Mouse (Mus musculus): ENCODE results near the gene Enox1. TPM values are rescaled to one million over a fixed set of nuclear protein-coding genes. Genes with fewer than 3 reads are reported as not detected.

The Enox1 gene
- polyA plus RNA-seq, 1 experiment: not detected

DNA sequence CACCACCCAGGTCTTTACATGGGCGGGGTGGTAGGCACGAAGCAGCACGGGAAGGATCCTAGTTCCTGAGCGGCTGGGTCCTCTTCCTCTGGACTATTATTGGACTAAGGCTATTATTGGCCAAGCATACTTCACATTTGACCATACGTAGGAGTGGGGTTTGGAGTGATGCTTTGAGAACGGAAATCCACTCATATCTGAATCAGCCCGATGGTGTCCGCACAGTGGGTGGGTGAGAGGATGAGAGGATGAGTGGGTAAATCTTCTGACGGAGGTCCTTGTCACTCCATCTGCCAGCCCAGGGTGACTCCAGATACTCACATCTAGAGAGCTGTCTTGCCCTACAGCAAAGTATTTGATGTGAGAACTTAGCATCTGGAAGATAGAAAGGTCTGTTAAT lies 253.8 kb downstream of the Enox1 start:
- no peak overlapping the region for H3K4me3 ChIP-seq (ENCODE audit: insufficient read depth, low read length)
- TF ChIP-seq CTCF (IDR thresholded peaks at IDR 0.05; ENCODE audit: low read depth, low read length): no peak
- no peak for TF ChIP-seq POLR2A (IDR thresholded peaks at IDR 0.05; ENCODE audit: borderline replicate concordance, low read depth, low read length)
- H3K27ac ChIP-seq (ENCODE audit: insufficient read depth, low read depth, low read length): no peak overlapping the region
- H3K4me1 ChIP-seq (ENCODE audit: control insufficient read depth, insufficient read depth, low read length): no peaks in the 10 kb centered on the region

DNA sequence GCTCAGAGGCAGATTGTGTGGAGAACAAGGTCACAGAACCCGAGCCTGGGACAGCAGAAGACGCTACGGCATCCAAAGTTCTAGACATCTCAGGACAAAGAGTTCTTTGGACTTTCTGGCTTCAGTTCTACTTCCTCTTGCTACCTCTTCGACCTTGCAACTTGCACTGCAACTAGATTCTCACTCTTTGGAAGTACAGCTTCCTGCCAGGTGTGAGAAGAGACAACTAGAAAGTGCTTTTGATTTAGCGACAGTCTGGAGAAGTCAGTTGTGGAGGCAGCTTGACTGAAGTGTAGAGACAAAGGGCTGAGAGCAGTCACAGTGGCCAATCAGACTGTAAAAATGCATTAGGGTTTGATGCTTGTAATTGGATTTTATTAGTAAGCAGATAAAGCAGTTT lies 256.5 kb downstream of the Enox1 start:
- Histone ChIP-seq H3K4me3 (ENCODE audit: insufficient read depth, low read length) (no peak overlapping the region), H3K27ac (ENCODE audit: insufficient read depth, low read depth, low read length) (no peak overlapping the region)

DNA sequence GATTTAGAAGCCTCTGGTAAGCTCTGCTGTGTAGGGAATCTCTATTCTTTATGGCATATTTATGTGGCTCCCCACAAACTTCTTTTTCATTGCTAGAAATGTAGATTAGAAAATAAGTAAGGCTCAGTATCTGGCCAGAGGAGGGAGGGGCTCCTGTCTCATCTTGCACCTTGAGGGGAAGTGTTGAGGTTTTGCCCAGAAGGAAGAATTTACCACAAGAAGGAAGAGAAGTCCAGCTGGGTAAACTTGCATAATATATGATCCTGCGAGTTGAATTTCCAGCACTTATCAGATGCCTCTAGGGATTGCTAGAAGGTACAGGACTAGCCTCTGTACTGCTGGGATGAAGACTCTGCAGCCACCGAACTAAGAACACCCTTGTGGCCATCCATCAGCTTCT lies 259.8 kb downstream of the Enox1 start:
- TF ChIP-seq POLR2A (IDR thresholded peaks at IDR 0.05; ENCODE audit: borderline replicate concordance, low read depth, low read length) (no peak), CTCF (IDR thresholded peaks at IDR 0.05; ENCODE audit: low read depth, low read length) (no peak)
- no peak overlapping the region for H3K27ac ChIP-seq (ENCODE audit: insufficient read depth, low read depth, low read length)

More for the DNA sequence above, 256.5 kb downstream of the Enox1 start:
- 0 out of 2 replicates have a peak, but pooled peaks cover 5% of the 10 kb centered on the region for H3K4me1 ChIP-seq (ENCODE audit: control insufficient read depth, insufficient read depth, low read length)
- TF ChIP-seq CTCF (IDR thresholded peaks at IDR 0.05; ENCODE audit: low read depth, low read length) (no peak), POLR2A (IDR thresholded peaks at IDR 0.05; ENCODE audit: borderline replicate concordance, low read depth, low read length) (no peak)

GRCm38 (mm10) chr14:77421031-77421430 lies 264.5 kb downstream of the Enox1 start:
- H3K4me1 ChIP-seq (ENCODE audit: control insufficient read depth, insufficient read depth, low read length): peaks cover 17% of the 10 kb centered on the region
- no peak overlapping the region for H3K27ac ChIP-seq (ENCODE audit: insufficient read depth, low read depth, low read length)
- TF ChIP-seq POLR2A (IDR thresholded peaks at IDR 0.05; ENCODE audit: borderline replicate concordance, low read depth, low read length): no peak
- TF ChIP-seq CTCF (IDR thresholded peaks at IDR 0.05; ENCODE audit: low read depth, low read length): no peak
- no peak overlapping the region for H3K4me3 ChIP-seq (ENCODE audit: insufficient read depth, low read length)

More for the DNA sequence above, 259.8 kb downstream of the Enox1 start:
- H3K4me3 ChIP-seq (ENCODE audit: insufficient read depth, low read length): no peak overlapping the region
- 0 out of 2 replicates have a peak, but pooled peaks cover 5% of the 10 kb centered on the region for H3K4me1 ChIP-seq (ENCODE audit: control insufficient read depth, insufficient read depth, low read length)

- no peak for TF ChIP-seq CTCF (IDR thresholded peaks at IDR 0.05; ENCODE audit: low read depth, low read length)
- no peak for TF ChIP-seq POLR2A (IDR thresholded peaks at IDR 0.05; ENCODE audit: borderline replicate concordance, low read depth, low read length)
- H3K27ac ChIP-seq (ENCODE audit: insufficient read depth, low read depth, low read length): 0 out of 2 replicates have a peak overlapping the region, but pooled peaks have one; percentile 6
These were observed 266.6 kb downstream of the Enox1 start for GRCm38 (mm10) chr14:77423194-77423593.

DNA sequence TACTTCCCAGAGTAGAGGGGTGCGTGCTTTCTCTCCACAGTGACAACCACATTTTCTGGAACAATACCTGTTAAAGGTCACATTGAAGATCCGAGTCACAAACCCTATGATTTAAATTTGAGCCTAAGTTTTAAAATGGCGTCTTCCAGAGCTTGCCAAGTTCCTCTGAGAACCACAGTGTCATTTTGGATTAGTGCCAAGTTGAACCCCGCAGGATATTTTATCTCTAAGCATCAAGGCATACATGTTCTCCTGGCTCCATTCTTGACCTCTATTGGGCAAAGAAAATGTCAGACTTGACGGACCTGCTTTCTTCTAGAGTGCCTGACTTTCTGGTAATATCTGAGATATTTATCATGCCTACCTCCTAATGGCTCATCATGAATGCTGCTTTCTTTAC lies 282.9 kb downstream of the Enox1 start:
- Histone ChIP-seq H3K4me1 (ENCODE audit: control insufficient read depth, insufficient read depth, low read length) (peaks cover 2% of the 10 kb centered on the region; the same call in 1 of the 2 replicates), H3K27ac (ENCODE audit: insufficient read depth, low read depth, low read length) (no peak overlapping the region), H3K4me3 (ENCODE audit: insufficient read depth, low read length) (no peak overlapping the region)
- TF ChIP-seq CTCF (IDR thresholded peaks at IDR 0.05; ENCODE audit: low read depth, low read length): no peak
- no peak for TF ChIP-seq POLR2A (IDR thresholded peaks at IDR 0.05; ENCODE audit: borderline replicate concordance, low read depth, low read length)

More at GRCm38 (mm10) chr14:77423194-77423593, 266.6 kb downstream of the Enox1 start:
- Histone ChIP-seq H3K4me1 (ENCODE audit: control insufficient read depth, insufficient read depth, low read length) (peaks cover 12% of the 10 kb centered on the region), H3K4me3 (ENCODE audit: insufficient read depth, low read length) (no peak overlapping the region)

GRCm38 (mm10) chr14:77440805-77441204 lies 284.2 kb downstream of the Enox1 start:
- no peak for TF ChIP-seq CTCF (IDR thresholded peaks at IDR 0.05; ENCODE audit: low read depth, low read length)
- no peak for TF ChIP-seq POLR2A (IDR thresholded peaks at IDR 0.05; ENCODE audit: borderline replicate concordance, low read depth, low read length)
- peaks cover 2% of the 10 kb centered on the region; the same call in 1 of the 2 replicates for H3K4me1 ChIP-seq (ENCODE audit: control insufficient read depth, insufficient read depth, low read length)
- H3K4me3 ChIP-seq (ENCODE audit: insufficient read depth, low read length): no peak overlapping the region
- H3K27ac ChIP-seq (ENCODE audit: insufficient read depth, low read depth, low read length): no peak overlapping the region

GRCm38 (mm10) chr14:77441541-77441940 lies 285.0 kb downstream of the Enox1 start:
- H3K4me1 ChIP-seq (ENCODE audit: control insufficient read depth, insufficient read depth, low read length): peaks cover 2% of the 10 kb centered on the region; the same call in 1 of the 2 replicates
- no peak overlapping the region for H3K27ac ChIP-seq (ENCODE audit: insufficient read depth, low read depth, low read length)
- H3K4me3 ChIP-seq (ENCODE audit: insufficient read depth, low read length): no peak overlapping the region
- TF ChIP-seq CTCF (IDR thresholded peaks at IDR 0.05; ENCODE audit: low read depth, low read length) (no peak), POLR2A (IDR thresholded peaks at IDR 0.05; ENCODE audit: borderline replicate concordance, low read depth, low read length) (no peak)

DNA sequence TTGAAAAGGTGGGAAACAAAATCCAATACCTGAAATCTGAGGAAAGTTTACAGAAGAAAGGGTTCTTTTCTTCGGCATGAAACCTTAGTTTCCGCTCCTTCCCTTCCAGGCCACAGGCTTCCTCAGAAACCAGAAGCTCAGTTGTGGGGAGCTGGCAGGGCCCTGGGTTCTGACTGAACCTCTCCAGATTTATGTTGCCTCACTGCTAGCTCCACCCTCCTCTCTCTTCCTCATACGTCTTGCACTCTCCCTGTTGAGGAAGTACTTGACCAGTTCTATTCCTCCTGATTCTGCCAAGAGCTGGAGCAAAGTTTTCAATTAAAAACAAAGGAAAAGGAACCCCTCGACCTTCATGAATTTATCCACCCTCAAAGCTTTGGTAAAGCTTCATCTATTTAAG lies 291.4 kb downstream of the Enox1 start:
- peaks cover 12% of the 10 kb centered on the region for H3K4me1 ChIP-seq (ENCODE audit: control insufficient read depth, insufficient read depth, low read length)
- H3K4me3 ChIP-seq (ENCODE audit: insufficient read depth, low read length): no peak overlapping the region
- TF ChIP-seq CTCF (IDR thresholded peaks at IDR 0.05; ENCODE audit: low read depth, low read length): no peak
- no peak for TF ChIP-seq POLR2A (IDR thresholded peaks at IDR 0.05; ENCODE audit: borderline replicate concordance, low read depth, low read length)
- peak overlapping the region; percentile 86 for H3K27ac ChIP-seq (ENCODE audit: insufficient read depth, low read depth, low read length)

GRCm38 (mm10) chr14:77451916-77452315 lies 295.4 kb downstream of the Enox1 start:
- no peak overlapping the region for H3K4me3 ChIP-seq (ENCODE audit: insufficient read depth, low read length)
- H3K27ac ChIP-seq (ENCODE audit: insufficient read depth, low read depth, low read length): no peak overlapping the region
- H3K4me1 ChIP-seq (ENCODE audit: control insufficient read depth, insufficient read depth, low read length): peaks cover 15% of the 10 kb centered on the region
- TF ChIP-seq CTCF (IDR thresholded peaks at IDR 0.05; ENCODE audit: low read depth, low read length) (no peak), POLR2A (IDR thresholded peaks at IDR 0.05; ENCODE audit: borderline replicate concordance, low read depth, low read length) (no peak)
